Mouse (Mus musculus) stomach, postnatal 0 days (tissue): ENCODE results near the gene Stt3b. TPM values are rescaled to one million over a fixed set of nuclear protein-coding genes. Genes with fewer than 3 reads are reported as not detected.
"Not testable (repeated sequence)": the region's sequence is repeated elsewhere in the genome, so short reads cannot be mapped to it uniquely, and the experiment has no call there.

ENCODE experiments used
- ATAC-seq: fragments of 200-750 bp; cut with Nextera tagmentation; 2 replicates; pipeline ENCODE4 v1.8.0; 2017; ENCODE audit not compliant: low FRiP score, low TSS enrichment
- DNase-seq: peaks from one replicate; pipeline ENCODE4 v3.0.0-alpha.2; 2016; ENCODE audit warnings: low spot score
- H3K27ac ChIP-seq: fragments of 300-500 bp; sonication (generic); replicated peaks from 2 replicates; pipeline ENCODE4 v1.5.1; 2014; ENCODE audit warnings: mild to moderate bottlenecking, control low read depth
- H3K27me3 ChIP-seq: fragments of 300-500 bp; sonication (generic); 2 replicates; pipeline ENCODE4 v1.6.1; 2014; ENCODE audit warnings: low read length; ENCODE audit not compliant: control insufficient read depth, insufficient read depth
- H3K36me3 ChIP-seq: fragments of 300-500 bp; sonication (generic); 2 replicates; pipeline ENCODE4 v1.6.1; 2014; ENCODE audit warnings: low read length, mixed read lengths; ENCODE audit not compliant: control insufficient read depth, insufficient read depth
- H3K4me1 ChIP-seq: fragments of 300-500 bp; sonication (generic); replicated peaks from 2 replicates; pipeline ENCODE4 v1.6.1; 2014; ENCODE audit warnings: antibody characterized with exemption; ENCODE audit not compliant: control insufficient read depth, insufficient read depth
- H3K4me2 ChIP-seq: fragments of 300-500 bp; sonication (generic); replicated peaks from 2 replicates; pipeline ENCODE4 v1.6.1; 2014; ENCODE audit warnings: low read depth, mild to moderate bottlenecking, control low read depth, moderate library complexity
- H3K4me3 ChIP-seq: fragments of 300-500 bp; sonication (generic); 2 replicates; pipeline ENCODE4 v1.5.1; 2014; ENCODE audit warnings: low read depth, low read length, control low read depth
- H3K9ac ChIP-seq: fragments of 300-500 bp; sonication (generic); 2 replicates; pipeline ENCODE4 v1.6.1; 2014; ENCODE audit warnings: mild to moderate bottlenecking, low read length, control low read depth, mixed read lengths
- H3K9me3 ChIP-seq: fragments of 300-500 bp; sonication (generic); 2 replicates; pipeline ENCODE4 v1.6.1; 2016; ENCODE audit warnings: low read length; ENCODE audit not compliant: control insufficient read depth
- CTCF ChIP-seq: IDR thresholded peaks from 2 replicates; pipeline ENCODE4 v1.5.1; 2016; ENCODE audit warnings: antibody characterized with exemption, low read depth, mild to moderate bottlenecking, moderate library complexity
- EP300 ChIP-seq: optimal IDR thresholded peaks from 2 replicates; pipeline ENCODE3; 2016; ENCODE audit warnings: antibody characterized with exemption
- WGBS: fragments of 180-500 bp; shearing (Covaris S2); extraction: QIAGEN DNeasy Blood & Tissue Kit; methylation state at CpG from one replicate; pipeline ENCODE4 v1.1.7; 2014; 5-methylcytosine and 5-hydroxymethylcytosine counted together
- polyA plus RNA-seq: library from polyadenylated mRNA; unstranded; fragments of >200 nt; fragmentation: Nextera tagmentation; extraction: Ambion mirVana; gene quantifications from 2 replicates; pipeline ENCODE4 v1.2.1, GENCODE M21; 2015

Stt3b gene
- polyA plus RNA-seq, 1 experiment from 2014 or later: 48.9 TPM

GRCm38 (mm10) chr9:115287774-115288434, 22.3 kb downstream of the Stt3b start:
- Histone ChIP-seq H3K4me2 (no peak overlapping the region), H3K27ac (no peak overlapping the region), H3K9ac (no peak overlapping the region), H3K4me3 (no peak overlapping the region), H3K4me1 (no peaks in the 10 kb centered on the region), H3K36me3 (no peaks in the 10 kb centered on the region), H3K9me3 (no peaks in the 10 kb centered on the region), H3K27me3 (no peaks in the 10 kb centered on the region)
- peak; percentile 84 for ATAC-seq
- TF ChIP-seq EP300: no peak
- TF ChIP-seq CTCF: no peak
- DNase-seq: no peak
- 69% methylated on average over 6 of the region's 6 CpGs for WGBS

GRCm38 (mm10) chr9:115284385-115284784, 25.8 kb downstream of the Stt3b start:
- no peaks in the 10 kb centered on the region for H3K9me3 ChIP-seq
- no peaks in the 10 kb centered on the region for H3K4me1 ChIP-seq
- no peak overlapping the region for H3K9ac ChIP-seq
- ATAC-seq (no peak), DNase-seq (no peak)
- 58% methylated on average over 4 of the region's 4 CpGs for WGBS
- no peak overlapping the region for H3K4me3 ChIP-seq
- H3K27ac ChIP-seq: no peak overlapping the region
- H3K36me3 ChIP-seq: no peaks in the 10 kb centered on the region
- no peaks in the 10 kb centered on the region for H3K27me3 ChIP-seq
- no peak overlapping the region for H3K4me2 ChIP-seq
- TF ChIP-seq EP300: no peak
- no peak for TF ChIP-seq CTCF

GRCm38 (mm10) chr9:115283403-115283802, 26.8 kb downstream of the Stt3b start:
- H3K27ac ChIP-seq: no peak overlapping the region
- no peaks in the 10 kb centered on the region for H3K9me3 ChIP-seq
- DNase-seq (no peak), ATAC-seq (no peak)
- no peaks in the 10 kb centered on the region for H3K36me3 ChIP-seq
- H3K4me2 ChIP-seq: no peak overlapping the region
- no peaks in the 10 kb centered on the region for H3K4me1 ChIP-seq
- H3K4me3 ChIP-seq: no peak overlapping the region
- H3K27me3 ChIP-seq: no peaks in the 10 kb centered on the region
- TF ChIP-seq CTCF: no peak
- no peak for TF ChIP-seq EP300
- H3K9ac ChIP-seq: no peak overlapping the region
- 89% methylated on average over 4 of the region's 4 CpGs for WGBS

- H3K36me3 ChIP-seq: no peaks in the 10 kb centered on the region; the same call in 1 of the 2 replicates
- no peak for TF ChIP-seq EP300
- TF ChIP-seq CTCF: no peak
- H3K9ac ChIP-seq: no peak overlapping the region
- H3K4me3 ChIP-seq: no peak overlapping the region
- DNase-seq (no peak), ATAC-seq (no peak)
- no peaks in the 10 kb centered on the region for H3K9me3 ChIP-seq
- H3K27me3 ChIP-seq: no peaks in the 10 kb centered on the region
- WGBS: 83% methylated on average over 1 of the region's 1 CpGs
- H3K4me2 ChIP-seq: no peak overlapping the region
- H3K27ac ChIP-seq: no peak overlapping the region
- H3K4me1 ChIP-seq: no peaks in the 10 kb centered on the region
Observed at GRCm38 (mm10) chr9:115278641-115279040, 31.6 kb downstream of the Stt3b start.

- TF ChIP-seq CTCF: no peak
- TF ChIP-seq EP300: no peak
- no peaks in the 10 kb centered on the region; the same call in 1 of the 2 replicates for H3K36me3 ChIP-seq
Observed at GRCm38 (mm10) chr9:115274806-115275205, 35.4 kb downstream of the Stt3b start.

GRCm38 (mm10) chr9:115273095-115273649, 37.0 kb downstream of the Stt3b start:
- no peak for ATAC-seq
- Histone ChIP-seq H3K4me1 (no peaks in the 10 kb centered on the region), H3K27ac (no peak overlapping the region), H3K27me3 (no peaks in the 10 kb centered on the region), H3K4me3 (no peak overlapping the region), H3K9me3 (no peaks in the 10 kb centered on the region), H3K9ac (no peak overlapping the region), H3K36me3 (no peaks in the 10 kb centered on the region; the same call in 1 of the 2 replicates), H3K4me2 (no peak overlapping the region)
- 71% methylated on average over 7 of the region's 7 CpGs for WGBS
- TF ChIP-seq CTCF: no peak
- TF ChIP-seq EP300: no peak
- DNase-seq: no peak

More at GRCm38 (mm10) chr9:115274806-115275205, 35.4 kb downstream of the Stt3b start:
- ATAC-seq (no peak), DNase-seq (no peak)
- H3K9ac ChIP-seq: no peak overlapping the region
- no peaks in the 10 kb centered on the region for H3K9me3 ChIP-seq
- no peaks in the 10 kb centered on the region for H3K27me3 ChIP-seq
- H3K4me3 ChIP-seq: no peak overlapping the region
- no peaks in the 10 kb centered on the region for H3K4me1 ChIP-seq
- WGBS: 62% methylated on average over 6 of the region's 6 CpGs
- no peak overlapping the region for H3K4me2 ChIP-seq
- no peak overlapping the region for H3K27ac ChIP-seq

- not testable (repeated sequence) for H3K9me3 ChIP-seq, H3K4me1 ChIP-seq, H3K27ac ChIP-seq, H3K4me2 ChIP-seq, DNase-seq, ATAC-seq, H3K4me3 ChIP-seq, H3K27me3 ChIP-seq, H3K36me3 ChIP-seq, H3K9ac ChIP-seq
- 94% methylated on average over 2 of the region's 5 CpGs for WGBS
Observed at GRCm38 (mm10) chr9:115272451-115272850, 37.8 kb downstream of the Stt3b start.
